Mouse (Mus musculus): ENCODE data around the gene Lnx2. TPM values are rescaled to one million over a fixed set of nuclear protein-coding genes. Genes with fewer than 3 reads are reported as not detected.

Lnx2 gene
- polyA plus RNA-seq (2017; shearing (Covaris generic)) = 10 to 100 TPM; 45.4 to 47.3 TPM

GRCm38 (mm10) chr5:147076026-147076798, at the start of gene Lnx2:
TSS of gene Lnx2 (minus strand) at chr5:147076586.

GRCm38 (mm10) chr5:147076799-147077165, 396 bp upstream of the Lnx2 start, which contains the start of gene Polr1d:
TSS of gene Polr1d (plus strand) at chr5:147077050.

Other genes starting within 250 kb of the Lnx2 start
- 100 to 1,000 TPM; 276 to 304 TPM for gene Rpl21, start 243.7 kb downstream of the Lnx2 start, polyA plus RNA-seq (2017; shearing (Covaris generic))
- 1 to 10 TPM; 3.2 to 6.0 TPM for gene Rasl11a, start 231.5 kb downstream of the Lnx2 start, polyA plus RNA-seq (2017; shearing (Covaris generic))
- gene Gtf3a, start 127.9 kb downstream of the Lnx2 start, polyA plus RNA-seq (2017; shearing (Covaris generic)) = 100 to 1,000 TPM; 111 to 119 TPM
- 10 to 100 TPM; 30.2 to 40.2 TPM for gene Mtif3, start 112.8 kb downstream of the Lnx2 start, polyA plus RNA-seq (2017; shearing (Covaris generic))
- 100 to 1,000 TPM; 136 to 138 TPM for gene Polr1d, start 464 bp upstream of the Lnx2 start, polyA plus RNA-seq (2017; shearing (Covaris generic))
- gene Gsx1, start 112.1 kb upstream of the Lnx2 start, polyA plus RNA-seq (2017; shearing (Covaris generic)) = not detected
- under 1 TPM in 1 of 2 experiments, not detected in 1; 0.72 TPM for gene Pdx1, start 193.4 kb upstream of the Lnx2 start, polyA plus RNA-seq (2017; shearing (Covaris generic))
- gene Cdx2, start 230.7 kb upstream of the Lnx2 start, polyA plus RNA-seq (2017; shearing (Covaris generic)) = under 1 TPM in 1 of 2 experiments, not detected in 1; 0.89 TPM
- gene Urad, start 245.9 kb upstream of the Lnx2 start, polyA plus RNA-seq (2017; shearing (Covaris generic)) = not detected

All from inflammation-experienced regulatory T-cells (primary cell).